Mouse (Mus musculus) left cerebral cortex, adult 9 months (tissue): Measurements from ENCODE around the gene Vmn1r181.
"Not testable (repeated sequence)": the region's sequence is repeated elsewhere in the genome, so short reads cannot be mapped to it uniquely, and the experiment has no call there.

Source experiments
- DNase-seq, 2 experiments: peaks; one replicate each; pipeline ENCODE4 v3.0.0; 2022; ENCODE audit warnings: low spot score in 2 of 2

The Vmn1r181 gene

GRCm38 (mm10) chr7:23974315-23974714, at the start of gene Vmn1r181:
Gene Vmn1r181 (plus strand): TSS chr7:23974615.
- DNase-seq, result not testable (repeated sequence)

DNA sequence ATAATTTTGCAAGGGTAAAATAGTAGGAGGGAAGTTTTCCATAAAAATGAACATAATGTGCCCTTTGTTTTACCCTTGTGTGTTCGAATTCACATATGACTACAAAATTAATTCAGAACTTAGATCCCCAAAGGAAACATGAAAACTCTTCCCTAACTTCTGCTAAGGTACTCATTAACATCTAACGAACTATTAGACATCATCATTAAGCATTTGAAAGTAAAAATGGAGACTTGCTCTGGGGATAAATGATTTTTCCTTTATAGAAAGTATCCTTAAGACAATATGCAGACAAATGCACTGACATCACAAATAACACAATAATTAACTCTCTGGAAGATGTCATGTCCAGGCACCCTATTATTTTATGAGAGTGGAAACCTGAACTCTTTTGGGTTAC, 47.7 kb upstream of the Vmn1r181 start, which contains the start of gene Vmn1r179:
Gene Vmn1r179, plus strand, starts transcription at position 301 of the 400 bp plus-strand sequence.
- no peak for DNase-seq

- DNase-seq, result no peak
Measured at GRCm38 (mm10) chr7:23950332-23950731, 24.1 kb upstream of the Vmn1r181 start, which contains the start of gene Vmn1r180. Gene Vmn1r180 (plus strand): TSS chr7:23950632.

DNA sequence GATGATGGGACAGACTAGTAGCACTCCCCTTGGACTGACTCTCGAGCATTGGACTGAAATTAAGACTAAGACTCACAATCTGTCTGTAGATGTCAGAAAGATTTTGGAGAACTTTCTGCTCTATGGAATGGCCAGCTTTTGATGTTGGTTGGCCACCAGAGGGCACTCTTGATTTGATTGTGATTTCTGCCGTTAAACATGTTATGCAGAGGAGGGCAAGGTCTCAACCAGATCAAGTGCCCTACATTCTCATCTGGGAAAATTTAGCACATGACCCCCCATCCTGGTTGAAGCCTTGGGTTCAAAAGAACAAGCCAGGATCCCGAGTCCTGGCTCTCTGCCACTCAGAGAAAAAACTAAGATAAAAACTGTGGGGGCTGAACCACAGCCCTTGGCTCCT, 6.4 kb upstream of the Vmn1r181 start:
- peak in 1 of 2 experiments; percentile 21 for DNase-seq

GRCm38 (mm10) chr7:24001391-24001790, 27.0 kb downstream of the Vmn1r181 start, which contains the start of gene V1rd19:
Gene V1rd19 (plus strand): TSS chr7:24001691.
- DNase-seq, result no peak
